ENCODE assay signal across 8 mouse cellular contexts in the genomic region with DNA sequence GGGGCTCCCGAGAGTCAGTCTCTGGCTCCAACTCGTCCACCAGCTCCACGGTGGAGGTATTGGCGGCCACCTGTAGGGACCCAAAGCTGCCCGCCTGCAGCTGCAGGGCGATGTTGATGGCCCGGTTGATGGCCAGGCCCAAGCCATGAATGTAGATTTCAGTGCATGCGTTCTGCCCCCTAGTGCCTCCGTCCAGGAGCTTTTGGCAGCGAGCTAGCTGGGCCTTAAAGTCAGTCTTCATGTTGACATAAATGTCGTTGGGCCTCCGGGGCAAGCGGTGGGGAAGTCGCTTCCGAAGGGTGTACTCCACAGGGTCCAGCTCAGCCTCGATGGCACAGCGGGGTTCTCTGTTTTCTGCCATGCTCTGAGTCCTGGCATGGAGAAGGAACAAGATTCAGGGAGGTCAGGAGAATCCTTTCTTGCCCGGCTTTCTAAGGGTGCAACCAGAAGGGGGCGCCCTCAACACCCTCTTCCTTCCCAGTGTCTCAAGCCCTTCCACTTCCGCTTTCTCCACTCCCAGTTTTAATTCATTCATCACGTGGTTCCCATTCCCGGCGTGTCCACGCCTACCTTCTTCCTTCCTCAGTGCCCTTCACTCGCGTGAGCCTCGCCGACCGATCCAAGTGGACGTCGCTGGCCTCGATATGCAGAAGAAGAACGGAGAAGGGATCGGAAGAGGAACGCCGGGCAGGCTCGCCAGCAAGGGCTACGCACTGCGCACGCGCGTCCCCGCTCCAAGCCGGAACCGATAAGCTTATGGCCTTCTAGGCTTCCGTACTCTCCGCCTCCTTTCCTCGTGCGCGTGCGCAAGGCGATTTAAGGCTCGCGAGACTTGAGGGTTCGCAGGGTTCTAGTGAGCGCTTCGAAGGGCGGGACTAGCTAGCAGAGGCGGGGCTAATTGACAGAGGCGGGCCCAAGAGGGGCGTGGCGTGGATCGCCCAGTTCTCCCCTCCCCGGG. TPM values are rescaled to one million over a fixed set of nuclear protein-coding genes. Genes with fewer than 3 reads are reported as not detected.
DNase-seq lines count a peak whose midpoint lies in the region; ATAC-seq and TF ChIP-seq lines count a peak whose summit lies in the region.

A gene (minus strand): TSS at position 810 of the 958 bp plus-strand sequence.

- TF ChIP-seq CTCF in ES-Bruce4 (IDR thresholded peaks at IDR 0.05; ENCODE audit: low read depth, low read length): peak; percentile 66
- peak; percentile 90 for TF ChIP-seq CTCF in liver, postnatal 0 days (IDR thresholded peaks at IDR 0.05; ENCODE audit: low read depth)

- H3K4me1 ChIP-seq in ES-Bruce4 (ENCODE audit: control insufficient read depth, insufficient read depth, low read length): no peaks in the 10 kb centered on the region
- H3K4me1 ChIP-seq in forebrain, embryonic 13.5 days: peaks cover 22% of the 10 kb centered on the region
- peaks cover 19% of the 10 kb centered on the region for H3K4me1 ChIP-seq in liver, postnatal 0 days (ENCODE audit: insufficient read depth)
- peaks cover 6% of the 10 kb centered on the region; the same call in 1 of the 2 replicates for H3K4me1 ChIP-seq in neural tube, embryonic 14.5 days (ENCODE audit: control insufficient read depth, insufficient read depth, low read length)

- peak within 1 kb of the TSS; percentile 76 for H3K9ac ChIP-seq in ES-Bruce4 (ENCODE audit: low read depth, poor library complexity, severe bottlenecking)
- peak within 1 kb of the TSS; percentile 81 for H3K9ac ChIP-seq in forebrain, embryonic 13.5 days
- peak within 1 kb of the TSS; percentile 73 for H3K9ac ChIP-seq in liver, postnatal 0 days (replicated peaks)
- H3K9ac ChIP-seq in neural tube, embryonic 14.5 days (replicated peaks; ENCODE audit: low read depth, low read length): peak within 1 kb of the TSS; percentile 69

- TF ChIP-seq POLR2A in ES-Bruce4 (IDR thresholded peaks at IDR 0.05; ENCODE audit: insufficient read depth, low read length): peak; percentile 31

- peak within 1 kb of the TSS; percentile 88 for H3K27ac ChIP-seq in ES-Bruce4 (ENCODE audit: insufficient read depth, low read length)
- H3K27ac ChIP-seq in forebrain, embryonic 13.5 days: peak within 1 kb of the TSS; percentile 96
- H3K27ac ChIP-seq in liver, postnatal 0 days (ENCODE audit: low read depth): peak within 1 kb of the TSS; percentile 96
- H3K27ac ChIP-seq in neural tube, embryonic 14.5 days (ENCODE audit: low read depth, low read length): peak within 1 kb of the TSS; percentile 93

- no peaks in the 10 kb centered on the region for H3K36me3 ChIP-seq in ES-Bruce4 (ENCODE audit: control insufficient read depth, insufficient read depth, low read length, poor library complexity, severe bottlenecking)
- H3K36me3 ChIP-seq in forebrain, embryonic 13.5 days (ENCODE audit: poor library complexity, severe bottlenecking): peaks cover 5% of the 10 kb centered on the region
- H3K36me3 ChIP-seq in liver, postnatal 0 days (replicated peaks; ENCODE audit: insufficient read depth, low read length): peaks cover 6% of the 10 kb centered on the region; the same call in 1 of the 2 replicates
- no peaks in the 10 kb centered on the region for H3K36me3 ChIP-seq in neural tube, embryonic 14.5 days (ENCODE audit: control insufficient read depth, insufficient read depth, low read length)

- peak; percentile 100 for DNase-seq in heart, postnatal 10 days
- DNase-seq in large intestine, adult 2 months (ENCODE audit: low read depth, low spot score): peak; percentile 98
- DNase-seq in liver, postnatal 0 days: peak; percentile 100
- peak; percentile 100 for DNase-seq in testis, postnatal 10 days (ENCODE audit: low spot score)

- peak; percentile 76 for ATAC-seq in cerebellum, adult (ENCODE audit: insufficient number of reproducible peaks, low FRiP score, low TSS enrichment)
- ATAC-seq in forebrain, embryonic 13.5 days: peak; percentile 95
- peak; percentile 91 for ATAC-seq in liver, postnatal 0 days
- peak; percentile 96 for ATAC-seq in neural tube, embryonic 14.5 days (ENCODE audit: low read depth)

- no peaks in the 10 kb centered on the region for H3K27me3 ChIP-seq in ES-Bruce4 (ENCODE audit: control insufficient read depth, insufficient read depth, low read length, poor library complexity, severe bottlenecking)
- H3K27me3 ChIP-seq in forebrain, embryonic 13.5 days: no peaks in the 10 kb centered on the region
- no peaks in the 10 kb centered on the region for H3K27me3 ChIP-seq in liver, postnatal 0 days (ENCODE audit: insufficient read depth, low read length)
- H3K27me3 ChIP-seq in neural tube, embryonic 14.5 days (ENCODE audit: control insufficient read depth, insufficient read depth, low read length): no peaks in the 10 kb centered on the region

- H3K4me3 ChIP-seq in ES-Bruce4 (ENCODE audit: low read depth, low read length): peak within 1 kb of the TSS; percentile 98
- H3K4me3 ChIP-seq in forebrain, embryonic 13.5 days: peak within 1 kb of the TSS; percentile 65
- peak within 1 kb of the TSS; percentile 75 for H3K4me3 ChIP-seq in liver, postnatal 0 days (ENCODE audit: low read depth, low read length)
- peak within 1 kb of the TSS; percentile 53 for H3K4me3 ChIP-seq in neural tube, embryonic 14.5 days (ENCODE audit: low read depth, low read length)

- intact Hi-C loops in heart, postnatal 10 days (cut with DNase I): loop anchor here (1.0 to 5.0 kb wide), 3 partner anchors 21 to 210 kb away; a partner anchor contains a TSS

- peak within 1 kb of the TSS; percentile 80 for H3K4me2 ChIP-seq in forebrain, embryonic 13.5 days
- peak within 1 kb of the TSS; percentile 73 for H3K4me2 ChIP-seq in liver, postnatal 0 days (ENCODE audit: low read depth, low read length)
- H3K4me2 ChIP-seq in neural tube, embryonic 14.5 days (ENCODE audit: low read depth, low read length): peak within 1 kb of the TSS; percentile 73

- 2% methylated on average over 64 of the region's 64 CpGs for WGBS in forebrain, embryonic 13.5 days
- under 1% methylated on average over 64 of the region's 64 CpGs for WGBS in large intestine, adult 2 months
- WGBS in liver, postnatal 0 days (ENCODE audit: insufficient replicate concordance): 2% methylated on average over 63 of the region's 64 CpGs
- 2% methylated on average over 64 of the region's 64 CpGs for WGBS in neural tube, embryonic 14.5 days

- 0 out of 2 replicates have a peak, but pooled peaks have one; percentile 4 for TF ChIP-seq EP300 in ES-Bruce4 (IDR thresholded peaks at IDR 0.05; ENCODE audit: insufficient read depth, low read depth, low read length)
- TF ChIP-seq EP300 in liver, postnatal 0 days (IDR thresholded peaks at IDR 0.05; ENCODE audit: low read depth): no peak; the same call in none of the 2 replicates

- no peaks in the 10 kb centered on the region for H3K9me3 ChIP-seq in ES-Bruce4 (replicated peaks; ENCODE audit: control insufficient read depth, insufficient read depth, low read length, poor library complexity, severe bottlenecking)
- no peaks in the 10 kb centered on the region for H3K9me3 ChIP-seq in forebrain, embryonic 13.5 days (replicated peaks)
- H3K9me3 ChIP-seq in liver, postnatal 0 days (ENCODE audit: low read length): no peaks in the 10 kb centered on the region
- H3K9me3 ChIP-seq in neural tube, embryonic 14.5 days (ENCODE audit: control insufficient read depth, low read length): no peaks in the 10 kb centered on the region

RNA-seq across cellular contexts. Expression of the gene that starts here (rescaled TPM):
- 14.4 and 15.0 TPM in 2 replicates for polyA plus RNA-seq in ES-Bruce4 (2011; ENCODE audit: insufficient read depth, insufficient read length, low read depth, missing spikeins)
- polyA plus RNA-seq in forebrain, embryonic 13.5 days (2015; fragmentation: Nextera tagmentation; extraction: Ambion mirVana): 75.6 and 82.9 TPM in 2 replicates
- total RNA-seq in heart, postnatal 10 days (2021): 10 to 100 TPM; 16.6 to 19.2 TPM
- 46.9 and 57.9 TPM in 2 replicates for polyA plus RNA-seq in large intestine, adult 2 months (2012; rRNA removed)
- polyA plus RNA-seq in liver, postnatal 0 days (2015; fragmentation: Nextera tagmentation; extraction: Ambion mirVana): 27.5 and 27.7 TPM in 2 replicates
- 82.9 and 98.3 TPM in 2 replicates for polyA plus RNA-seq in neural tube, embryonic 14.5 days (2014; fragmentation: Nextera tagmentation; extraction: Ambion mirVana)

Comparison
In these comparisons a context has a peak if more than half of its experiments do, and no peak if none do; other contexts are left out.
1. Peak in every context shown above with its lines: DNase-seq, ATAC-seq, H3K4me3 ChIP-seq and H3K27ac ChIP-seq.